Mouse (Mus musculus) forebrain, embryonic 11.5 days (tissue): ENCODE measurements around the gene Slc39a7. TPM values are rescaled to one million over a fixed set of nuclear protein-coding genes. Genes with fewer than 3 reads are reported as not detected.

Experiments
- ATAC-seq: fragments of 200-750 bp; cut with Nextera tagmentation; replicated peaks from 2 replicates; pipeline ENCODE4 v1.8.0; 2017; ENCODE audit warnings: moderate TSS enrichment; ENCODE audit not compliant: low FRiP score
- DNase-seq: peaks from one replicate; pipeline ENCODE4 v3.0.0-alpha.2; 2017; ENCODE audit warnings: low spot score
- H3K27ac ChIP-seq: fragments of 300-500 bp; sonication (generic); 2 replicates; pipeline ENCODE4 v1.5.1; 2014; ENCODE audit warnings: low read depth, low read length
- H3K27me3 ChIP-seq: fragments of 300-500 bp; sonication (generic); 2 replicates; pipeline ENCODE4 v1.6.1; 2014; ENCODE audit warnings: mild to moderate bottlenecking, low read length, mixed read lengths; ENCODE audit not compliant: control insufficient read depth, insufficient read depth
- H3K36me3 ChIP-seq: fragments of 300-500 bp; sonication (generic); 2 replicates; pipeline ENCODE4 v1.6.1; 2014; ENCODE audit warnings: mild to moderate bottlenecking, low read length, moderate library complexity, mixed read lengths; ENCODE audit not compliant: control insufficient read depth, insufficient read depth
- H3K4me1 ChIP-seq: fragments of 300-500 bp; sonication (generic); replicated peaks from 2 replicates; pipeline ENCODE4 v1.6.1; 2014; ENCODE audit warnings: low read length, mixed read lengths; ENCODE audit not compliant: control insufficient read depth, insufficient read depth
- H3K4me2 ChIP-seq: fragments of 300-500 bp; sonication (generic); 2 replicates; pipeline ENCODE4 v1.6.1; 2014; ENCODE audit warnings: low read depth, mild to moderate bottlenecking, low read length, moderate library complexity, mixed read lengths; ENCODE audit not compliant: severe bottlenecking
- H3K4me3 ChIP-seq: fragments of 300-500 bp; sonication (generic); 2 replicates; pipeline ENCODE4 v1.5.1; 2014; ENCODE audit warnings: low read depth, low read length
- H3K9ac ChIP-seq: fragments of 300-500 bp; sonication (generic); 2 replicates; pipeline ENCODE4 v1.6.1; 2014; ENCODE audit warnings: low read length
- H3K9me3 ChIP-seq: fragments of 300-500 bp; sonication (generic); 2 replicates; pipeline ENCODE4 v1.6.1; 2016; ENCODE audit warnings: low read length, mixed read lengths; ENCODE audit not compliant: control insufficient read depth
- WGBS: fragments of 180-500 bp; shearing (Covaris S2); extraction: QIAGEN DNeasy Blood & Tissue Kit; methylation state at CpG from one replicate; pipeline ENCODE4 v1.1.7; 2014; 5-methylcytosine and 5-hydroxymethylcytosine counted together
- polyA plus RNA-seq: library from polyadenylated mRNA; unstranded; fragments of >200 nt; fragmentation: Nextera tagmentation; extraction: Ambion mirVana; gene quantifications from 2 replicates; pipeline ENCODE4 v1.2.1, GENCODE M21; 2014

The Slc39a7 gene
- polyA plus RNA-seq, 1 experiment from 2014 or later: 99.6 TPM

GRCm38 (mm10) chr17:34023678-34024077, 7.8 kb downstream of the Slc39a7 start:
- peak overlapping the region; percentile 86 for H3K4me2 ChIP-seq
- no peaks in the 10 kb centered on the region for H3K27me3 ChIP-seq
- 68% methylated on average over 9 of the region's 9 CpGs for WGBS
- peak overlapping the region; percentile 92 for H3K4me3 ChIP-seq
- H3K9me3 ChIP-seq: peaks cover 6% of the 10 kb centered on the region; the same call in 1 of the 2 replicates
- DNase-seq: no peak
- ATAC-seq: no peak
- peaks cover 23% of the 10 kb centered on the region for H3K36me3 ChIP-seq
- peak overlapping the region; percentile 95; the same call in 1 of the 2 replicates for H3K9ac ChIP-seq
- peak overlapping the region; percentile 99 for H3K27ac ChIP-seq
- H3K4me1 ChIP-seq: peaks cover 26% of the 10 kb centered on the region

GRCm38 (mm10) chr17:34022987-34023386, 8.5 kb downstream of the Slc39a7 start:
- peaks cover 22% of the 10 kb centered on the region for H3K36me3 ChIP-seq
- H3K4me2 ChIP-seq: no peak overlapping the region
- H3K9ac ChIP-seq: no peak overlapping the region
- peaks cover 20% of the 10 kb centered on the region for H3K4me1 ChIP-seq
- WGBS: 96% methylated on average over 20 of the region's 20 CpGs
- DNase-seq: peak; percentile 56
- no peaks in the 10 kb centered on the region for H3K27me3 ChIP-seq
- peaks cover 6% of the 10 kb centered on the region; the same call in 1 of the 2 replicates for H3K9me3 ChIP-seq
- no peak overlapping the region for H3K4me3 ChIP-seq
- H3K27ac ChIP-seq: no peak overlapping the region
- no peak for ATAC-seq

- DNase-seq (peak; percentile 55), ATAC-seq (no peak)
- WGBS: 94% methylated on average over 14 of the region's 14 CpGs
- no peak overlapping the region for H3K4me2 ChIP-seq
- H3K27me3 ChIP-seq: no peaks in the 10 kb centered on the region
- H3K4me3 ChIP-seq: no peak overlapping the region
- peaks cover 6% of the 10 kb centered on the region; the same call in 1 of the 2 replicates for H3K9me3 ChIP-seq
- H3K9ac ChIP-seq: no peak overlapping the region
- peaks cover 19% of the 10 kb centered on the region for H3K4me1 ChIP-seq
- H3K27ac ChIP-seq: no peak overlapping the region
- H3K36me3 ChIP-seq: peaks cover 22% of the 10 kb centered on the region
Measured at GRCm38 (mm10) chr17:34022414-34022783, 9.1 kb downstream of the Slc39a7 start.

- H3K9ac ChIP-seq: no peak overlapping the region
- H3K9me3 ChIP-seq: peaks cover 6% of the 10 kb centered on the region; the same call in 1 of the 2 replicates
- DNase-seq: peak; percentile 54
- 96% methylated on average over 23 of the region's 23 CpGs for WGBS
- peaks cover 22% of the 10 kb centered on the region for H3K36me3 ChIP-seq
- H3K4me2 ChIP-seq: no peak overlapping the region
- no peak for ATAC-seq
- no peak overlapping the region for H3K27ac ChIP-seq
- no peaks in the 10 kb centered on the region for H3K27me3 ChIP-seq
- no peak overlapping the region for H3K4me3 ChIP-seq
- H3K4me1 ChIP-seq: peaks cover 17% of the 10 kb centered on the region
Measured at GRCm38 (mm10) chr17:34021539-34022413, 9.7 kb downstream of the Slc39a7 start.

- Histone ChIP-seq H3K27me3 (no peaks in the 10 kb centered on the region), H3K27ac (no peak overlapping the region), H3K4me3 (no peak overlapping the region), H3K4me1 (no peaks in the 10 kb centered on the region), H3K36me3 (no peaks in the 10 kb centered on the region; the same call in 1 of the 2 replicates), H3K4me2 (no peak overlapping the region), H3K9ac (no peak overlapping the region), H3K9me3 (no peaks in the 10 kb centered on the region)
- ATAC-seq (no peak), DNase-seq (no peak)
- 92% methylated on average over 8 of the region's 8 CpGs for WGBS
Measured at GRCm38 (mm10) chr17:34013436-34013835, 18.0 kb downstream of the Slc39a7 start.

- Histone ChIP-seq H3K27me3 (no peaks in the 10 kb centered on the region), H3K4me2 (no peak overlapping the region), H3K4me1 (no peaks in the 10 kb centered on the region), H3K36me3 (no peaks in the 10 kb centered on the region; the same call in 1 of the 2 replicates), H3K9me3 (no peaks in the 10 kb centered on the region), H3K4me3 (no peak overlapping the region), H3K27ac (no peak overlapping the region), H3K9ac (no peak overlapping the region)
- ATAC-seq (no peak), DNase-seq (peak; percentile 15)
- WGBS: 87% methylated on average over 5 of the region's 5 CpGs
Measured at GRCm38 (mm10) chr17:34010156-34010555, 21.3 kb downstream of the Slc39a7 start.

- Histone ChIP-seq H3K4me1 (no peaks in the 10 kb centered on the region), H3K36me3 (no peaks in the 10 kb centered on the region), H3K9ac (no peak overlapping the region), H3K27ac (no peak overlapping the region), H3K9me3 (no peaks in the 10 kb centered on the region), H3K4me2 (no peak overlapping the region), H3K27me3 (no peaks in the 10 kb centered on the region), H3K4me3 (no peak overlapping the region)
- DNase-seq (no peak), ATAC-seq (no peak)
- 57% methylated on average over 2 of the region's 2 CpGs for WGBS
Measured at GRCm38 (mm10) chr17:34006570-34006969, 24.9 kb downstream of the Slc39a7 start.

GRCm38 (mm10) chr17:34003426-34003825, 28.1 kb downstream of the Slc39a7 start:
- ATAC-seq: no peak
- H3K27me3 ChIP-seq: peaks cover 8% of the 10 kb centered on the region; the same call in 1 of the 2 replicates
- DNase-seq: peak; percentile 81
- H3K9ac ChIP-seq: no peak overlapping the region
- H3K27ac ChIP-seq: no peak overlapping the region
- 7% methylated on average over 5 of the region's 5 CpGs for WGBS
- H3K36me3 ChIP-seq: no peaks in the 10 kb centered on the region
- no peak overlapping the region for H3K4me3 ChIP-seq
- H3K4me2 ChIP-seq: no peak overlapping the region
- H3K9me3 ChIP-seq: no peaks in the 10 kb centered on the region
- H3K4me1 ChIP-seq: peaks cover 2% of the 10 kb centered on the region; the same call in 1 of the 2 replicates
